Mouse (Mus musculus): ENCODE results near the gene Abcb4. TPM values are rescaled to one million over a fixed set of nuclear protein-coding genes. Genes with fewer than 3 reads are reported as not detected.
"Not testable (repeated sequence)": the region's sequence is repeated elsewhere in the genome, so short reads cannot be mapped to it uniquely, and the experiment has no call there.

Gene Abcb4
- polyA plus RNA-seq, 2 experiments from 2014 or later, result 1.5 TPM; not detected in 1

DNA sequence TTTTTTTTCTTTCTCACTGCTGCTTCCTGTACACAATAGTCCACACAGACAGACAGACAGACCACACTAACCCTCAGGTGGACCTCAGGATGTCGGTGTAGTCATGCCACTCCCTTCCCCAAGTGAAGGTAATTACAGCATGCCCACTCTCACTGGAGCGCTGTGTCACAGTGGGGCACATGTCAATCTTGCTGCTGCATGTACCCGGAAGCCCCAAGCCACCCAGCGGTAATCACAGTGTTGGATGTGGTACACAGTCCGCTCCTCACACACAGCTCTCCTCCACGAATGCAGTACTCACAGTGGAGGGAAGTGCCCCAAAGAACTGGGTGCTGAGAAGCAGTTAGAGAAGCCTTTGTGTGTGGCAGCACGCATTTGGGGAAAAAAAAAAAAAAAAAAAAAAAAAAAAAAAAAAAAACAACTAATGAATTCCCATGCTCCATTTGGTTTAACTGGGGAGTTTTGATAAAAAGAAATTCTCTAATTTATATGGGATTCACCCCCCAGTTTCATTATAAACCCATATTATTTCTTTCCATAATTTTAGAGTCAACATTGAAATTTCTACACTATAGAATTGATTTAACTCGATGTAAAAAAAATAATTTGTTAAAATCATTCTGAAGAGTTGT is 18.2 kb downstream of the Abcb4 start:
- ATAC-seq, result peak; percentile 65

DNA sequence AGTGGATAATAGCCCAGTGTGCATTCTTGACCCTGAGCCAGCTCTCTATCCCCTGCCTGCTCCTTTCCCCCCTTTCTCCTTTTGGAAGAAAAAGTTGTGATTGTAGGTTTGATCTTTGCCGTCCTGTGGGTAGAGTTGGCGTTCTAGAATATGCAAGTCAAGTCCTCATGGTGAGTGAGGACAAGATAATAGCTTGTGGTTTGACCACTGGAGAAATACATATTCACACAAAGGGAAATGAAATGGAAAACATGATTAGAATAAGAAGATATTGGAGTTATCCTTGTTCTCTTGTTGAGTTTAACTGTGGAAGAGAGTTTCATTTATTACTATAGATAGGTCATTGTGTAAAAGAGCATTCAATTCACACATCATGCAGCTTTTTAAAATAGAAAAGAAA is 22.9 kb downstream of the Abcb4 start:
- no peak for ATAC-seq

DNA sequence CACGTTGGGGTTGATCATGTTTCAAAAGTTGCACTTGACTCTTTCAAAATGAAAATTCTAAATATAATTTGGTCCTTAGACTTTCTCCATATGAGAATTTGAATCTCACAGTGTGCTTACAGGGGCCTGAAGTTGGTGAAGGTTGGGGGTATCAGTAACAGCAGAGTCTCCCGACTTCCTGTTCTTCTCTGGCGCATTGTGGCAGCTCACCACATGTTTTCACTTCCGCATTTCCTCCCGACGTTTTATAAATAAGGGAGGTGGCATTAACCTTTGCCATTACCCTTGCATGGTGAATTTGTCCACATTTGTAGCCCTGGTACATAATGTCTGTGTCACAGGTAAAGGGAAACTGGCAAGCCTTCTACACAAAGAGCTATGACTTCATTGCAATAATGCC is 23.6 kb downstream of the Abcb4 start:
- ATAC-seq, result no peak

DNA sequence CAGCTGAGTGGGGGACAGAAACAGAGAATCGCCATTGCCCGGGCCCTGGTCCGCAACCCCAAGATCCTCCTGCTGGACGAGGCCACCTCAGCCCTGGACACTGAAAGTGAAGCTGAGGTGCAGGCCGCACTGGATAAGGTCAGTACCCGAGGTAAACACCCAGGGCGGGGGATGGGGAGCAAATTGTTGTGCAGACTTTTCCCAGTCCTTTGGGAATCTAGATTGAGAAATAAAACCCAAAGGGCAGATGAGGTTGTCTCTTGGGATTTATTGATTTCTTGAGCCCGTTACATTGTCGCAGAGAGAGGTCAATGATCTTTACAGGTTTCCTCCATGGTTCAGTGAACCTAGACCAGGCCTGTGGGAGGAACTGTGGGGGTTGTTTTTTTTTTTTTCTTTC is 34.9 kb downstream of the Abcb4 start:
- ATAC-seq, result no peak

DNA sequence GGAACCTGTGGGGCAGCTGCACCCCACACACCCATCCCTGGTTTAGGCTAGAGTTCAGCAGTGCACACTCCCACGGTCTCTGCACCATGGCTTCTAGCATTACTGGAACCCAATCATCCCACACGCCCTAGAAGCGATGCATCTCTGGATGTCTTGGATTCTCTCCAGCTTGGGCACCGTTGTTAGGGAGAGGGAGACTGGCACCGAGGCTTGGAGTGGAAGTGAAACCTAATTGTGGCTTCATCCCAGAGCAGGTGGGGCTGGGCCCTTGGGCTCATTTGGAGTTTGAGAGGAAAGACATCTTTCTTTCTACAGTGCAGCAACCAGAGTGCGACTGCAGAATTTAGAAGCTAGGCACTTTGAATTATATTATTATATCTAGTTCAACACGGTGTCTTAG is 44.4 kb downstream of the Abcb4 start:
- ATAC-seq, result no peak

DNA sequence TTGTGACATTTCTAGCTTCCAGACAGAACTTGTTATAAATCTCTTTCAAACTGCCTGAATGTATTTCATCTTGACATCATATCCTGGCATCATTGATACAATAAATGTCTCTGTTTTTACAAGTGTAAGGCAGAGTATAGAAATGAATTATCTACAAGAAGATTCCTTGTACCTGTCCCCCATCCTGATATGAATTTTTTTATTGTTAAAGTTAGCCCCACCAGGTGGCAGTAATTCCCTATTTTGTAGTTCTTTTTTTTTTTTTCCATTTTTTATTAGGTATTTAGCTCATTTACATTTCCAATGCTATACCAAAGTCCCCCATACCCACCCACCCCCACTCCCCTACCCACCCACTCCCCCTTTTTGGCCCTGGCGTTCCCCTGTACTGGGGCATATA is 47.7 kb downstream of the Abcb4 start:
- not testable (repeated sequence) for ATAC-seq

DNA sequence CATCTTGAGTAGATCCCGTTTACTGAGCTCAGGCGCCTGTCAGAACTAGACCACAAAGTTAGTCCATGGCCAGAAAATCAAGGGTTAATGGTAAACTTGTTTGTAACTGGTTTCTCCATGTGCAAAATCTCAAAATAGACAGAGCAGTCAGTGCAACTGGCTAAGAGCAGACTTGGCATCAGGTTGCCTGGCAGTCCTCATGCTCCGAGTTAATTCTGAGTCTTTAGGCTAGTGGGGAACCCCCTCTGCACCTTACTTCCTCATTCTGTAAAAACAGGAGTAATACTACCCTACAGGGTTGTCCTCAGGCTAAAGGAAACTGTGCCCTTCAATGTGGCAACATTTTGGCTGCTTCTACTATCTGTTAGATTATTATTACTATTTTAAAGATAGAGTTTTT is 50.3 kb downstream of the Abcb4 start:
- ATAC-seq, result peak; percentile 85

DNA sequence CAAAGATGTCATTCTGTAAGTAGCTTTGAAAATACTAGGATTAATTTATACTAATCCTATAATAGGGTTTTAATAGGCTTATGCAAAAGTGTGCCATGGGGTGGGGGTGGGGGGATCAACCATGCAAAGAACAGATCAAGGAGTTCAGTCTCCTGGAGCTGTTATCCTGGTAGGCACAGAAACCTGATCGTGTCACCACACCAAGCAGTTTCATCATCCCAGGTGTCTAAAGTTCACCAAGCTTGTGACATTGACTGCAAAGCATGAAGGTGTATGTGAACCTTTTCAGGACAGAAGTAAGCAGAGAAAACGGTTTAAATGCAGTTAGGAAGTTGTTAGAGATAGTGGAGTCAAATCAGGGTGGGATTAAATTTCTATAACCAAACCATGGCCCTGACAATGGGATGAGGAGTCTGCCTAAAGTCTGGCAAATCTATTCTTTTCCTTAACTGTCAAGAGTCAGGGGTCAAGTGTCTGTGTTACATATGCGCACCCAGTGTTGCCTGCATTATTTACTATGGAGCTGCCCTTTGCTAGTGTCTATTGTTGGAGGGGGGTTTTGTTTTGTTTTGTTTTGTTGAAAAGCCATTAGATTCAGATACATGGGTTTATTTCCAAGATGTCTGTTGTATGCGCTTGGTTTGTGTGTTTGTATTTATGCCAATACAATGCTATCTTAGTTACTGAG is 54.0 kb downstream of the Abcb4 start:
- no peak for ATAC-seq

DNA sequence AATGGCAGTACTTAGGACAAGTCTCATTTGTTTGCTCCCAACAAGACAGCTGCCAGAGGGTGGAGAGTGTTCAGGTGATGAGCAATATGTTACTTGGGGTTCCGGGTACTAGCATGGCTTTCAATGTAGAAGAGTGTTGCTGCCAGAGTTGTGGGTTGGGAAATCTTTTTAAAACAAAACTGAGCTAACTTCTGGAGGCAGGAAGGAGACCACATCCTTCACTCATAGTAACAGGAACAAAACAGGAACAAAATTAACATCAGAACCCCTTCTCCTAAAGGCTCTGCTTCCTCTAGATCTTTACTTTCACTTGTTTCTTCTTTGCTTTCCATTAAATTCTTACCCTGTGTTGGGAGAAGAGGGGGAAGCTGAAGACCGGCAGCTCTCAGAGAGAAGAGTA is 60.1 kb downstream of the Abcb4 start:
- ATAC-seq, result no peak

DNA sequence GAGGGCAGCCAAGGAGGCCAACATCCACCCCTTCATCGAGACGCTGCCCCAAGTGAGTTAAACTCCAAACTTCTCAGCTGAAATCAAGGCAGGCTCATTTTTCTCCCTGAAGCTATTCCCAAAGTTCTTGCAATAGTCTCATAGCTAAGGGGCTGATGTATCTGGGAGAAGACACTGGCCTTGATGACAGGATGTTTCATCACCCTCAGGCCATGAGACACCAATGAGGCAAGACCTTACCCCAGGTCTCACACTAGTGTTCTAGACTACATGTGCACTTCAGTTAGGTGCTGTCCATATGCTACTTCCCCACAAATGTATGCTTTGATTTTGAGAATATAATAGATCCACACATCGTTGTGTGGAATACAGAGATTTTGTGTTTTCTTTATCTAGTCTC is 62.0 kb downstream of the Abcb4 start:
- ATAC-seq, result no peak

DNA sequence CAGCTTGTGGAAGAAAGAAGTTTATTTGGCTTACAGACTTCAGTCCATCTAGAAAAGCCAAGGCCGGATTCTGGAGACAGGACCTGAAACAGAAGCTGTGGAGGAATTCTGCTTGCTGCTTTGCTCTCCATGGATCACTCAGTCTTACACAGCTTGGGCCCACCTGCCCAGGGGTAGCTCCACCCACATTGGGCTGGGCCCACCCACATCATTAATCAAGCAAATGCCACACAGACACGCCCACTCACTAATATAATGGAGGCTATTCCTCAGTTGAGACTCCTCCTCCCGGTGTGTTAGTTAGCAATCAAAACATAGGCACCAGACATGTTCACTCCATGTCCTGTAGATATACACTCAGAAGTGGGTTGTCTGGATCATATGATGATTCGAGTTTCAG is 67.0 kb downstream of the Abcb4 start:
- no peak for ATAC-seq

DNA sequence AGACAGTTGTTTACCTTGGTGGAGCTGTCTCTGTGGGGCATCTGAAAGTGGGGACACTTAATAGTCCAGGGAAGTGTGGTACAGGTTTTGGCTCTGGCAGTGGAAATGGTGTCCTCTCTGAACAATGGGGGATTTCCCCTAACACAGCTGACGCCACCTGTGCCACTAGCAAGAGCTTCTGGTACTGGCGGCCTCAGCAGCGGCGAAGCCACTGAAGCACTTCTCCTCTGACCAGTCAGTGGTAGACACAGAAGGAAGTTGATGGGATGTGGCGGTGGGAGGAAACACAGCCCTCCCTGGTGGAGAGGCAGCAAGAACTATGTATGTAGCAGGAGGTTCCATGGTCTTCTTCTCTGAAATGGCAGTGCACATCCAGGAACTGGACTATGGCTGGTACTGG is 71.0 kb downstream of the Abcb4 start:
- no peak for ATAC-seq

DNA sequence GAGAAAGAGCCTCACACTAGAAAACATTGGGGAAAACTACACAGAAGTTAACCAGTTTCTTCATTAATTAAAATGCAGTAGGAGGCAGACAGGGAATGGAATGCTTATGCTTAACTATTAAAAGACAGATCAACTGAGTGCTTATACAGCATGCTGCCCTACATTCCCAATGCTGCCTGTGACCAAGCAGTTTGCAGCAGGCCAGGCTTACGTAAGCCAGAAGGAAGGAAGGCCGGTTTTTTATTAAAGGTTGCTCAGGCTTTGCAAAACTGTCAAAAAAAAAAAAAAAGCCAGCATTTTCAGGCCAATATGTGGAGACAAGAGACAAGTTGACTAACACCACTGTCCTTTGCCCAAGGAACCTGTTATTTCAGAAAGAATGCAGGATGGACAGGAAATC is 77.2 kb downstream of the Abcb4 start:
- no peak for ATAC-seq

DNA sequence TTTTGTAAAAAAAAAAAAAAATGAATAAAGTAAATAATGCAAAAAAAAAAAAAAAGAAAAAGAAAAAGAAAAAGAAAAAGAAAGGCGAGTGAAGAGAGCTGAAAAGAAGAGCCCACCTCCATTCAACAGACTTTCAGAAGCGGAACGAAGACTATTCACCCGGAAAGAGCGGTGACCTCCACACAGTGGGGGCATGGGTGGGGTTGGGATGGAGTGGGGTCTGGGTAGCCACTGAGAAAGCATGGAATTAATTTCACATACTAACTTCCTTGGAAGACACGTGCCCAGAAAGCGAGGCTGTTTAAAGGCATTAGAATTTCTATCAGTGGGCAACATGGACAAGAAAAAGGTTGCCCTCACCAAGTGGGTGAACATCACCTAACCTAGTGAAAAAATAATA is 78.8 kb downstream of the Abcb4 start:
- no peak for ATAC-seq

DNA sequence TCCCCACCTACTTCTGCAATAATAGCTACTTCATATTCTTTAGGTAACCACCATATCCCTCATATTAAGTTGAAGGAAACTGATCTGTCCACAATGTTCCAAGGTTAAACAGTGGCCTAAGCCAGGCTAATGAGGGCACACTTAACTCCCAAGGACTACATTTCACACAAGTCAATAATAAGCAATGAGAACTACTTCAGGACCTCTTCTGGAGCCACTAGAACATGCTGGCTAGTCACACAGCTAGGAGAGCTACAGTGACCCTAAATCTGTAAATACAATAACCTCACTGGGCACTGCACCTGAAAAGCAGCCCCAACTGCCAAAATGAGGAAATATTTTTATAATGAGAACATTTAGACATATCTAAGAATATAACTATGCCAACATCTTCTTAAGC is 81.2 kb downstream of the Abcb4 start:
- ATAC-seq, result no peak

DNA sequence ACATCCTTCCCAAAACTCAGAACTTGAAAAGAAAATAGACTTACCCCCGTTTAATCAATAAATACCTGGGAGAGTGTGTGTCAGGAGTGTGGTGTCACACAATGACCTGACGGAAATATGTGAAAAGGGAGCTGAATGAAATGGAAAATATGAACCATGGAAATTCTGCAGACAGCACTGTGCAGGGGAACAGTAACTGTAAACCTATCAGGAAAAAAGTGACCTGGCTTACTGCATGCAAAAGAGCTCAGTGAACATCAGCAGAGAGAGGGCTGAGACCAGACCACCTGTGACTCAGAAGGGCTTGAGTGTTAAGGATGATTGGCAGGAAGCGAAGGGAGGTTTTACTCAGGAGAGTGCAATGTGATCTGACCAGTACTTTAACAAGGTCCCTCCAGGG is 92.0 kb downstream of the Abcb4 start:
- no peak for ATAC-seq

DNA sequence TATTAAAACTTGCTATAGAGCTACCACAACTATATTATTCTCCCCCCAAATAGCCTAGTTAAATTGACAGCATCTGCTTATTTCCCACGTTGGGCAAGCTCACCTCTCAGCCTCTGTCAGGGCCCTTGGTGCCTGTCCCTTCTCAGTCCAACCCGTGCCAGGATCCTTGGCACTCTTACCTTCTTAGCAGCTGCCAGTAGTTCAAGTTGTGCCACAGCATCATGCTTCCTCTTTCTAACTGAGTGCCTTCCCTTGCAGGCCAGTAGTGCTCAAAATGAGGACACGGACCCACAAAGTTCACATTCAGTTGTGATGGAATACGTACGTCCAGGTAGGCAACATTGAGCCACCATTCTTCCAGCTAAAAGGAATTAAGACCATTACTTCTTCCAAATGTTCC is 94.4 kb downstream of the Abcb4 start:
- ATAC-seq, result no peak

DNA sequence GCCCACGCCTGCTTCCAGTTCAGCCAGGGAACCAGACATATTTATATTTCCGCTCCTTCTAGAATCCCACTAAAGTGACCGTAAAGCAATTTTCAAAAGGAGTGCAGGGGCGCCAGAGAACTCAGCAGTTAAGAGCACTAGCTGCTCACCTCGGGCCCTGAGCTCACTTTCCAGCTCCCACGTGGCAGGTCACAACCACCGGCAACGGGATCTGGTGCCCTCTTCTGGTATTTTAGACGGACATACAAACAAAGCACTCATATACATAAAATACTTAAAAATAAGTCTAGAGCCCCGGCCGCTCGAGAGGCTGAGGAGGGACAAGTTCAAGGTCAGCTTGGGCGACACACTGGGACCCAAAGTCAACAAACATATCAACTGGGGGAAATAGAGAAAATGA is 97.0 kb downstream of the Abcb4 start:
- ATAC-seq, result no peak

DNA sequence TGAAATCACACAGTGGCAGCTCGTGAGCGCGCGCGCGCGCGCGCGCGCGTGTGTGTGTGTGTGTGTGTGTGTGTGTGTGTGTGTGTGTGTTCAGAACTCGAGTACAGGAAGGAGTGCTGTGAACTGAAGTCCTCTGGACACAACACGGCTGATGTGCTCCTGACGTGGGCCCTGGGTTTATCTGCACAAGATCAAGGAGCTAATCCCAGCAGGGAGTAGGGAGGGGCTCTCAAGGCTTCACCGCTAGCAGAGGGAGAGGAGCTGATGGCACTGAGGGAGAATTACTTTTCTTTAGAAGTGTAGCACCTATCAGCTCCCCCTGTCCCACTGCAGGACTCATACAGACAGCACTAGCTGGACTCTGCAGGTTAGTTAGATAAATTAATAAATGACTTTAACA is 98.1 kb downstream of the Abcb4 start:
- ATAC-seq, result no peak

DNA sequence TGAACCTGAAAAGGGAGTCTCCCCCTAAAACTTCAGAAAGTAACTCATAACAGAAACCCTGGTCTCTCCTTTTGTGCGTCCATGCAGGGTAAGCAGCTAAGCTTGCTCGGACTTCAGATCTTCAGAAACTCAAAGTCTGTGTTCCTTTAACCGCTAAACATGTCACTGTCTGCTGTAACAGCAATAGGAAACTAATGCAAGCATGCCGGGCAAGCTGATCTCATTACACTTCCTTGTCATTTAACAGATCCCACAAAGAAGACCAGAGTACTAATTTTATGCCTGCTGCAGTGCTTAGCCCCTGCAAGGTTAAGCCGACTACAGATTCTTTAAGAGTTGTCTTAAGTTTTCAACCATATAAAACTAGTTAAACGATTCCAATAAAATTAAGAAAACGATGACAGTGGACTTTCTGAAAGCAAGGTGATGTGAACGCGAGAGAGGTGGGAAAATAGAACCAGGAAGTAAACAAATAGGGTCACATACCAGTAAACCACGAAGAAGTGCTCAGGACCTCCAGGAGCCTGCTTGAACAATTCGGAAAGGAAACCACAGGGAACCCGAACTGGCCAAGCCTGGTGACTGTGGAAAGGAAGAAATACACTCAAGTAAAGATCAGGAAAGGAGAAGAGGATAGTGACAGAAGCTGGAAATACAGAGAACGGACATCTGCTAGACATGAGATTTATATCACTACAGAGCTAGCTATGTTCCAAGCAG is 102.6 kb downstream of the Abcb4 start:
- ATAC-seq, result peak; percentile 4

DNA sequence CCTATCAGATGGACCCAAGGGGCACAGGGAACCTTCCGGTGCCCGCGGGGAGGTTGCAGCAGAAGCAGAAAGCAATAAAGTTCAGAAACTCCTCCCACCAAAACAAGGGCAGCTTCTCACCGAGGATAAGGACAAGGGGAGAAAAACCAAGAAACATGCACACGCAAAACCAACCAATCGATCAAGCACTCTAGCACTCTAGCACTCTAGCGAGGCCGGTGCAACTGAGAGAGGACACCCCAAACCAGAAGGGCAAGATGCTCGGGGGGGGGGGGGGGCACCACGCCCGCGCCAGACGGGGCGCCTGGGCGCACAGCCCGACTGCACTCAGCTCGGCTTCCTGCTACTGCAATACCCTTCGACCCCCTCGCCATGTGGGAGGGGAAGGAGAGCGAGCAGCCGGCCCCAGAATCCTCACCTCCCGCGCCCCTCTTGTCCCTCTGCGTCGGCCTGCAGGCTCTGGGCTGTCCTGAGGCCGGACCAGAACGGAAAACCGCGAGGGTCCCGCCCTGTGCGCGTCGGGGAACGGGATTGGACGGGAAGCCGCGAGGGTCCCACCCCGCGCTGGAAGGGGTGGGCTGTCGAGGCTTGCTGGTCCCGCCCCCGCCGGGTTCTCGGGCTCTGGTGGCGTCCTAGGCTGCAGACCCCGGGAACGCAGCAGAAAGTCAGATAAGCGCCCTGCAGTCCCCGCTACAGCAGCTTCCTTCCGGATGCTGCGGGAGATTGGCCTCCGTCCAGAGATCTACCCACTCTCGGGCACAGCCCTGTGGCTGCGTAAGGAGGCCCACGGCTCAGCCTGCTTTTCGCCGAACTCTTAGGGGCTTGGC is 103.4 kb downstream of the Abcb4 start, which contains the start of gene Crot:
Gene Crot (minus strand): TSS at position 639 of the 827 bp plus-strand sequence.
- peak; percentile 77 for ATAC-seq

DNA sequence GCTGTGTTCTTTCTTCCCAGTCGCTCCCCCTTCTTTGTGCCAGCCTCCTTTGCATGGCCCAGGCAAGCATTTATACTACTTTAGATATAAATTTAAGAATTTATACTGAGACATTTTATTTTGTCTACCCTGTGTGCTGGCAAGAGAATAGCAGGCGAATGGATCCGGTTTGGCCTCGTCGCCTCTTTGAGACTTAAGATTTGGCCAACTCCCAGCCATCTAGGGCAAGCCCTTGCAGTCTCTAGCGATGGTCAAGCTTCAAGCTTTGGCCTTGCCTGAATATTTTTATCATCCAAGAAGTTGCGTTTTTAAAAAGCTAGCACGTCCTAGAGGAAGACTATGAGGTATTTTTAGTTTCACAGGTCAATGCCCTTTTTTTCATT is 104.0 kb downstream of the Abcb4 start:
- ATAC-seq, result no peak

DNA sequence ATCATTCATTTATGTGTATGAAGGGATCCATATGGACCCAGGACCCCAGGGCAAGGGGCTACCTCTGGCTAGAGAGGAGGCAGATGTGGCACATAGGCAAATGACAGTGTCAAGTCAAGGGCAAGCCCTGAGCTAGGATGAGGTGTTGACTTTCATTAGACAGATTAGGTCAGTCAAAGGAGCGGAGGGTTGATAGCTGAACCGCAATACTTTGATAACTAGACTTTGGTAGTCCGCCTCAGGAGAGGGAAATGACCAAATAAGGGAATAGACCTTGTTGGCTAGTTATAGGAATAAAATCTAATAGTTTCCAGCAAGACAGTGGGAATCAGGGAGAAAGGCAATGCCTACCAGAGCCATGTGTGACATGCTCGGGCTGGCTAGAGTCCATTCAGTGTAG is 105.6 kb downstream of the Abcb4 start:
- ATAC-seq, result no peak

Measured in activated CD4-positive, CD25-positive, alpha-beta regulatory T cell, adult 4 months (primary cell).